Mouse (Mus musculus) retina, postnatal 1 day (tissue): ENCODE measurements around the gene Atp2b1.

ENCODE experiments used
- DNase-seq: peaks from one replicate; pipeline ENCODE4 v3.0.0-alpha.2; 2012

Atp2b1 gene

DNA sequence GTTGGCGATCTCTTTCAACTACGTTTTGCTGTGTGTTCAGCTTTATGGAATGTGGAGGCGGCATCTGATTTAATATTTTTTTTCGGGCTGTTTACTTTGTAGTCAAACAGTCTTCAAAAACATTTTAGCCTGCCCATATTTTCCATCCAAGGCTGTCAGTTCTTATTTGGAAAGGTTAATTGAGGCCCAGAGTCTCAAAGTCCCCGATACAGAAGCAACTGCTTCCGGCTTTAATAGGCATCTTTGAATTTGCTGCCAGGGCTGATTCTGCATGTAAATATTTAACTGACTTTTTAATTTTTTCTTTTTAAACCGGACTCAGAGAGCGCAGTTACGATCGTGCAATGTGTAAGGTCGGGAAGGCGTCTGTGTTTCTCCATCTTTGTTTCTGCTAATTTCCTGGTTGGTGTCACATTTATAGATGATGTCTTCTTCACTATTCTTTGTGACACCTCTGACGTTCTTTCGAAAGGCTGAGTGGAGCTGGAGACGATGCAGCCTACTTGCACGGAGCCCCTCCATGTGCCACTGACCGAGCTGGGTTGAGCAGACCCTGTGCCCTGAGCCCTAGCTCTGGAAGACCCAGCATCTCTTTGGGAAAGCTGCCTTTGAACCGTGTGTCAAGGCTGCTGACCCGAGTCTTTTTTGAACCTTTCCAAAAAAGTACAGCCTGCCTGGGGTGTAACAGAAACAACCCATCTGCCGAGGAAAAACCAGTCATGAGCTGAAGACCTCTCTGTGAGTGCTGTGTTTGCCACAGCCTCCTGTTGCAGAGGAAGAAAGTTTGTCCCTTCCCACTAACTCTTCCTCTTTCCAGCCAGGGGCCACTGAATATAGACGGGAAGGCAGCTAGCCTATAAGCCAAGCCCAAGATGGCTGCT is 123.2 kb downstream of the Atp2b1 start:
- no peak for DNase-seq

GRCm38 (mm10) chr10:99038866-99039265 is 124.7 kb downstream of the Atp2b1 start:
- DNase-seq = no peak

GRCm38 (mm10) chr10:99040171-99040570 is 126.0 kb downstream of the Atp2b1 start:
- DNase-seq = no peak

- no peak for DNase-seq
Observed at GRCm38 (mm10) chr10:99046756-99047550, 132.7 kb downstream of the Atp2b1 start.

GRCm38 (mm10) chr10:99047551-99047940 is 133.3 kb downstream of the Atp2b1 start:
- DNase-seq = no peak

- DNase-seq = no peak
Observed at GRCm38 (mm10) chr10:99050093-99050492, 135.9 kb downstream of the Atp2b1 start.

GRCm38 (mm10) chr10:99053111-99053510 is 138.9 kb downstream of the Atp2b1 start:
- no peak for DNase-seq

- DNase-seq = no peak
Observed at GRCm38 (mm10) chr10:99060588-99060987, 146.4 kb downstream of the Atp2b1 start.

GRCm38 (mm10) chr10:99061418-99061817 is 147.2 kb downstream of the Atp2b1 start:
- DNase-seq = no peak

- no peak for DNase-seq
Observed at GRCm38 (mm10) chr10:99062546-99062945, 148.3 kb downstream of the Atp2b1 start.
